Mouse (Mus musculus): Measurements from ENCODE around the gene Defb22.

Gene Defb22

DNA sequence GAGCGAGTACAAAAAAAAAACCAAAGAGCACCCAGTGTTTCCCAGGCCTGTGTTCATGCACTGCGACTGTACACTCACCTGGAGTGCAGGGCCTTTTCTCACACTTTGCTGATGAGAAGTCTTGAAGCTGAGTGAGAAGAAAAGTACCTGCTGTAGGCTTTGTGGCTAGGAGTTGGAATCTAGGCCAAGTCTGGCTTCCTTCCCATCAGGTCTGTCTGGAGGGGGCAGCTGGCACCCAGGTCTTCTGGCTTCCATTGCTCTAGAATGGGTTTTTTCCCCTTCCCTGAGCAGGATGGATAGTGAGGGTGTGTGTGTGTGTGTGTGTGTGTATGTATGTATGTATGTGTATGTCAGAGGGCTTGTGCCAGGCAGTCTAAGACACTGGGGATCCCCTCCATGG is 50.1 kb downstream of the Defb22 start:
- DNase-seq (ENCODE audit: low read depth, low spot score): no peak

GRCm38 (mm10) chr2:152438963-152439362 is 51.0 kb downstream of the Defb22 start:
- DNase-seq (ENCODE audit: low read depth, low spot score): peak; percentile 34

DNA sequence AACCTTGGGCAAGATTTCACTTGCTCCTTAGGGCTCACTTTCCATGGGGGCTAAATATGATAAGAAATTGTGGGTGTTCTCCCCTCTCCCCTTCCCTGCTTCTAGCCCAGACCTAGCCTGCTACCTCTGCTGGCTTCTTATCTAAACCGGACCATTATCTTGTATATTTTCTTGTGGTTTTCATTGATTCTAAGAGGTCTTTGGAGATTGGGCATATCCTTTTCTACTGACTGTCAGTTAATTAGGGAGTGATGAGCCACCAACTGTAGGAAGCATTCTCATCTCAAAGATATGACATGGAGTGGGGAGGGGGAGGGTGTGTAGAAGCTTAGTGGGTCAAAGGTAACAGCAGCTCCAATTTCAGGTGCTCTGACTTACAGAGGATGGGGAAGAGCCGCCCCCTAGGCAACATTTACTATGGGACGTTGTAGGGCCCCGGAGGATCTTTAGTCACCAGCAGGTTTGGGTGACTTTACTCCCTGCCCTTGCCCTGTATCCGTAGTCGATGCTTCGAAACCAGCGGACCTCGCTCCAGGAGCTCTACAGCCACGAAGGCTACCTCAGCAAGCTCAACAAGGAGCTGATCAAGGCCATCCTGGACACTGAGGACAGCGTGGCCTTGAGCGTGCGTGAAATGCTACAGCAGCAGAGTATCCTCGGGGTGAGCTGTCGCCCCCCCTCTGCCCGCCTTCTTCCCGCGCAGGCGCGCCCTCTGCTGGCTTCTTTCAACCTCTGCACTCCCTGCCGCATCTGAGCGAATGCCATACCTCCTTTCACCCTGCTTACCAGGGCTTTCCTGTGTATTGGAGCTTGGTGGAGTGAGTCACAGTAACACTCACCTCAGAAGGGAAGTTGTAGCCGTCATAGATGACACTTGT is 52.7 kb downstream of the Defb22 start:
- DNase-seq (ENCODE audit: low read depth, low spot score): peak; percentile 88

- peak; percentile 60 for DNase-seq (ENCODE audit: low read depth, low spot score)
Measured at GRCm38 (mm10) chr2:152436405-152436901, 53.5 kb downstream of the Defb22 start.
